Mouse (Mus musculus) embryonic facial prominence, embryonic 10.5 days (tissue): Measurements from ENCODE around the gene Ugp2. TPM values are rescaled to one million over a fixed set of nuclear protein-coding genes. Genes with fewer than 3 reads are reported as not detected.
A peak's percentile ranks its signal among the peaks of the same experiment; 100 is the strongest.

Experiments used
- microRNA counts: library from miRNA; unstranded; fragments of <30 nt; microRNA quantifications from one replicate; lab custom pipeline; 2017
- microRNA-seq: library from miRNA; unstranded; fragments of <30 nt; microRNA quantifications from one replicate; pipeline ENCODE4, GENCODE M21; 2017
- polyA plus RNA-seq: library from polyadenylated mRNA; unstranded; fragments of >200 nt; fragmentation: Nextera tagmentation; extraction: Ambion mirVana; gene quantifications from 2 replicates; pipeline ENCODE4 v1.2.1, GENCODE M21; 2016

The Ugp2 gene
- polyA plus RNA-seq, 1 experiment from 2014 or later = 54.2 TPM

MicroRNAs within 50 kb of the gene (microRNA counts, 519-probe panel; counts per million panel counts)
- 188 counts per million, percentile 57 among the panel's probes with 10 or more counts for microRNA mmu-miR-1933-3p (lab: Ali Mortazavi, UCI)
- 188 counts per million, percentile 57 among the panel's probes with 10 or more counts for microRNA mmu-miR-1933-5p (lab: Ali Mortazavi, UCI)

Small RNAs within 50 kb of the gene (microRNA-seq; reads per million reads assigned to microRNA genes)
- gene Mir1933 = 1.8 reads per million

Other genes with a start within 250 kb of the Ugp2 start
- 12.1 and 12.9 TPM in 2 replicates for gene Vps54, start 131.9 kb downstream of the Ugp2 start, polyA plus RNA-seq
- 9.5 and 10.7 TPM in 2 replicates for gene Wdpcp, start 201.0 kb upstream of the Ugp2 start, polyA plus RNA-seq
- gene Mdh1, start 201.2 kb upstream of the Ugp2 start, polyA plus RNA-seq = 405 and 408 TPM in 2 replicates